Mouse (Mus musculus): ENCODE measurements around the gene Epb41l2.

- TF ChIP-seq CTCF (IDR thresholded peaks at IDR 0.05; ENCODE audit: low read depth) (no peak), EP300 (IDR thresholded peaks at IDR 0.05; ENCODE audit: low read depth) (no peak)
These were observed 160.8 kb downstream of the Epb41l2 start for GRCm38 (mm10) chr10:25520428-25520827.
